Mouse (Mus musculus) forebrain, embryonic 10.5 days (tissue): ENCODE measurements around the gene Slc35f3. TPM values are rescaled to one million over a fixed set of nuclear protein-coding genes. Genes with fewer than 3 reads are reported as not detected.
A peak's percentile ranks its signal among the peaks of the same experiment; 100 is the strongest.

Source experiments
- DNase-seq: peaks from one replicate; pipeline ENCODE4 v3.0.0-alpha.2; 2017; ENCODE audit warnings: low spot score; ENCODE audit errors: extremely low spot score
- H3K27ac ChIP-seq: fragments of 300-500 bp; sonication (generic); 2 replicates; pipeline ENCODE4 v1.5.1; 2016; ENCODE audit warnings: mild to moderate bottlenecking
- H3K27me3 ChIP-seq: fragments of 300-500 bp; sonication (generic); 2 replicates; pipeline ENCODE4 v1.6.1; 2016; ENCODE audit warnings: mild to moderate bottlenecking; ENCODE audit not compliant: poor library complexity, severe bottlenecking
- H3K36me3 ChIP-seq: fragments of 300-500 bp; sonication (generic); replicated peaks from 2 replicates; pipeline ENCODE4 v1.6.1; 2016; ENCODE audit warnings: mild to moderate bottlenecking, moderate library complexity
- H3K4me1 ChIP-seq: fragments of 300-500 bp; sonication (generic); 2 replicates; pipeline ENCODE4 v1.6.1; 2016
- H3K4me3 ChIP-seq: fragments of 300-500 bp; sonication (generic); 2 replicates; pipeline ENCODE4 v1.5.1; 2016; ENCODE audit warnings: mild to moderate bottlenecking, moderate library complexity
- H3K9me3 ChIP-seq: fragments of 300-500 bp; sonication (generic); 2 replicates; pipeline ENCODE4 v1.6.1; 2016; ENCODE audit warnings: mild to moderate bottlenecking, moderate library complexity
- WGBS: fragments of 180-500 bp; shearing (Covaris S2); methylation state at CpG from one replicate; pipeline ENCODE4 v1.1.7; 2016; 5-methylcytosine and 5-hydroxymethylcytosine counted together
- polyA plus RNA-seq: library from polyadenylated mRNA; unstranded; fragments of >200 nt; fragmentation: Nextera tagmentation; extraction: Ambion mirVana; gene quantifications from 2 replicates; pipeline ENCODE4 v1.2.1, GENCODE M21; 2016

The Slc35f3 gene
- polyA plus RNA-seq, 1 experiment from 2014 or later = 0.07 TPM

DNA sequence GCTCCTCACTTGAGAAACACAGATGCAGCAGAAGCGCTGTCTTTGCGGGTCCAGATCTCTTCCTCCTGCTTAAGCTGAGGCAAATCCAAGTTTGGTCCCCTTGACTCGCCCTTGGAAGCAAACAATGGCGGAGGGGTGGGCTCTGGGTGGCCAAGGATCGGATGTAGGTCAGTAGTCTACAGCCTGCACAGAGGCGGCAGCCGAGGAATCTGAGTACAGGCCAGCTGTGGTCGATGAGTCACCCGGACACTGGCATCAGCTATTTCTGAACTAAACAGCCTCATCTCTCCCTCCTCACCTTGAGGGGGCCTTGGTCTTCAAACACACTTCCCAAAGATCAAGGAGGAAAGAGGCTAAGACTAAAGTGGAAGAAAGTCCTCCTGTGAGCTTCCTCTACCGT, 6.4 kb upstream of the Slc35f3 start:
- Histone ChIP-seq H3K27me3 (no peaks in the 10 kb centered on the region), H3K4me3 (no peak overlapping the region), H3K4me1 (no peaks in the 10 kb centered on the region), H3K36me3 (no peaks in the 10 kb centered on the region), H3K27ac (no peak overlapping the region), H3K9me3 (no peaks in the 10 kb centered on the region)
- DNase-seq = no peak
- WGBS = 88% methylated on average over 10 of the region's 10 CpGs

GRCm38 (mm10) chr8:126297284-126297845, 993 bp upstream of the Slc35f3 start:
- WGBS = 19% methylated on average over 1 of the region's 1 CpGs
- DNase-seq = peak; percentile 30
- Histone ChIP-seq H3K4me1 (peaks cover 15% of the 10 kb centered on the region), H3K9me3 (no peaks in the 10 kb centered on the region), H3K27me3 (peaks cover 41% of the 10 kb centered on the region), H3K4me3 (no peak overlapping the region), H3K27ac (no peak overlapping the region), H3K36me3 (no peaks in the 10 kb centered on the region)

DNA sequence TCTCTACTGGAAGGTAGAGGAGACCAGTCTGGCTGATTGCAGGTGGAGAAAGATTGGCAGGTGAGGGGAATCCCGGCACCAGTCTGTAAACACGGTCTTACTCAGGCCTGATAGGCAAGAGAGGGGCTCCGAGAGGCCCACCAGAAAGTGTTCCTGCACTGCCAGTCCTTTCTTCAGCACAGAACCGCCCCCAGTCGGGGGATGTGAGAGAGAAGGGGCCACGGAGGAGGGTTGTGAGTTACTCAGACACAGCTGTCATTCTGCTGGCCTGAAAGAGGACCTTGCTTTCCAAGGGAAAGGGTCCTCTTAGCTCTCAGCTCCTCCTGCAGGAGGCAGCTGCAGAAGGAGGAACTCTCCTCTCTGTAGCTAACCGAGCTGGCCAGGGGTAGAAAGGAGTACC, 975 bp downstream of the Slc35f3 start:
- DNase-seq = no peak
- no peak overlapping the region for H3K27ac ChIP-seq
- peaks cover 15% of the 10 kb centered on the region for H3K4me1 ChIP-seq
- H3K36me3 ChIP-seq = no peaks in the 10 kb centered on the region
- H3K27me3 ChIP-seq = peaks cover 41% of the 10 kb centered on the region
- 26% methylated on average over 7 of the region's 7 CpGs for WGBS
- H3K4me3 ChIP-seq = peak overlapping the region; percentile 66; the same call in 1 of the 2 replicates
- H3K9me3 ChIP-seq = no peaks in the 10 kb centered on the region

DNA sequence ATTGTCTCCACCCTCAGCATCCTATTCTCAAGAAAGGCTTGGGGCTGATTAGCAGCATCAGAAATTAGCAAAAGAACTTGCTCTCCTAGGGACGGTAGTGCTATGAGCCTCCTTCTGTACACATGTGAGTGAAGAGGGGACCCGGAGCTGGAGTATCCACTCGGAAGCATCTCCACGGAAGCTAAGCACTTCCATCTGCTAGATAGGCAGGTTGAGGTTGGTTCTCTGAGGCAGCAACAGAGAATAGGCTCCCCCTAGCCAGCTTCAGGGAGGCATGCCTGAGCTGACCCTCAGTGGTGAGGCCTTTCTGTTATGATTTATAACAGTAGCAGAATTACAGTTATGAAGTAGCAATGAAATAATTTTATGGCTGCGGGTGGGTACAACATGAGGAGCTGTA, 2.0 kb downstream of the Slc35f3 start:
- 81% methylated on average over 5 of the region's 5 CpGs for WGBS
- Histone ChIP-seq H3K27me3 (peaks cover 41% of the 10 kb centered on the region), H3K4me3 (no peak overlapping the region), H3K9me3 (no peaks in the 10 kb centered on the region), H3K36me3 (no peaks in the 10 kb centered on the region), H3K4me1 (peaks cover 15% of the 10 kb centered on the region), H3K27ac (no peak overlapping the region)
- no peak for DNase-seq

DNA sequence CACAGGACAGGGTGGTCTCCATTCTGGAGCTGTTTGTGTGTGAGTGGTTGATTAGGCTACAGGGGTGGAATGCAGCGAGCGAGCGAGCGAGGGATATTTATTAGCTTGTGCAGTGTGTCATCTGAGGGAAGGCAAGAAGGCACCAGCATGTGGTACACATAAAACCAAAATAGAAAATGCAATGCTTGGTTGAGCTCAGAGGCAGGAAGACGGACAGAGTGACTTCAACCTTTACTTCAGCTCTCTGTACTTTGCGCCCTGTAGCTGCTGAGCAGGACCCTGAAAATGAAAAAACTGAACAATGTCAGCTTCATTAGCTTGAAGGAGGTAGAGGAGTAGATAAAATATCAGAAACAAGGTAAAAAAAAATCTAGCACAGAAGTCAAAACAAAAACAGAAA, 3.2 kb downstream of the Slc35f3 start:
- H3K27me3 ChIP-seq = peaks cover 41% of the 10 kb centered on the region
- 89% methylated on average over 6 of the region's 6 CpGs for WGBS
- no peaks in the 10 kb centered on the region for H3K9me3 ChIP-seq
- H3K4me1 ChIP-seq = peaks cover 15% of the 10 kb centered on the region
- H3K36me3 ChIP-seq = no peaks in the 10 kb centered on the region
- no peak overlapping the region for H3K4me3 ChIP-seq
- H3K27ac ChIP-seq = no peak overlapping the region
- DNase-seq = no peak

GRCm38 (mm10) chr8:126307164-126307563, 8.8 kb downstream of the Slc35f3 start:
- 88% methylated on average over 9 of the region's 9 CpGs for WGBS
- Histone ChIP-seq H3K9me3 (no peaks in the 10 kb centered on the region), H3K27me3 (no peaks in the 10 kb centered on the region), H3K36me3 (no peaks in the 10 kb centered on the region), H3K4me1 (no peaks in the 10 kb centered on the region), H3K27ac (no peak overlapping the region), H3K4me3 (no peak overlapping the region)
- DNase-seq = no peak

GRCm38 (mm10) chr8:126309015-126309414, 10.7 kb downstream of the Slc35f3 start:
- 60% methylated on average over 1 of the region's 1 CpGs for WGBS
- Histone ChIP-seq H3K27ac (no peak overlapping the region), H3K9me3 (no peaks in the 10 kb centered on the region), H3K36me3 (no peaks in the 10 kb centered on the region), H3K4me1 (no peaks in the 10 kb centered on the region), H3K4me3 (no peak overlapping the region), H3K27me3 (no peaks in the 10 kb centered on the region)
- no peak for DNase-seq

- Histone ChIP-seq H3K27ac (no peak overlapping the region), H3K9me3 (peaks cover 5% of the 10 kb centered on the region; the same call in 1 of the 2 replicates), H3K4me1 (peaks cover 3% of the 10 kb centered on the region; the same call in 1 of the 2 replicates), H3K36me3 (no peaks in the 10 kb centered on the region), H3K4me3 (no peak overlapping the region), H3K27me3 (no peaks in the 10 kb centered on the region)
- no peak for DNase-seq
- WGBS = 77% methylated on average over 2 of the region's 2 CpGs
Observed at GRCm38 (mm10) chr8:126324931-126325330, 26.6 kb downstream of the Slc35f3 start.

- Histone ChIP-seq H3K36me3 (no peaks in the 10 kb centered on the region), H3K4me3 (no peak overlapping the region), H3K27me3 (no peaks in the 10 kb centered on the region), H3K27ac (no peak overlapping the region), H3K4me1 (peaks cover 3% of the 10 kb centered on the region; the same call in 1 of the 2 replicates), H3K9me3 (peaks cover 5% of the 10 kb centered on the region; the same call in 1 of the 2 replicates)
- DNase-seq = no peak
- WGBS = 81% methylated on average over 1 of the region's 1 CpGs
Observed at GRCm38 (mm10) chr8:126326136-126326535, 27.8 kb downstream of the Slc35f3 start.

- peaks cover 5% of the 10 kb centered on the region; the same call in 1 of the 2 replicates for H3K9me3 ChIP-seq
- H3K4me1 ChIP-seq = peaks cover 3% of the 10 kb centered on the region; the same call in 1 of the 2 replicates
- 83% methylated on average over 8 of the region's 8 CpGs for WGBS
- no peak overlapping the region for H3K4me3 ChIP-seq
- no peaks in the 10 kb centered on the region for H3K36me3 ChIP-seq
- H3K27me3 ChIP-seq = no peaks in the 10 kb centered on the region
- DNase-seq = no peak
- H3K27ac ChIP-seq = no peak overlapping the region
Observed at GRCm38 (mm10) chr8:126326731-126327130, 28.4 kb downstream of the Slc35f3 start.

DNA sequence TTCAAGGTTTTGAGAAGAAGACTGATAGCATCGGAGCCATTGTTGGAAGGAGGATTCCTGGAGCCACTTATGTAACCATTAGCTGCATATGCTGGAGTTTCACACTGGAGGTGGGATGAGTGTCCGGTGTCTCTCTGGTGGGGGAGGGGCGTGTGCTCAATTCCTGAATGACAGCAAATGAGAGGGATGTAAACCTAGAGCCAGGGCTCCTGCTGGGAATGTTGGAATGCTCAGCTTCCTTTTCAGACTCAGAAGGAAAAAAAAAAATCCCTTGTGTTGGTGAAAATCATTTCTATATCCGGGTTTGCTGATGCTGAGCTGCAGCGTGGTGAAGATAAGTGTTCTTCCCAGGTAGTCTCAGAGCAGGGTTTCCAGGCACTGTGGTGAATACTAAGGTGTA, 29.4 kb downstream of the Slc35f3 start:
- WGBS = 73% methylated on average over 5 of the region's 5 CpGs
- no peak for DNase-seq

GRCm38 (mm10) chr8:126338864-126339263, 40.5 kb downstream of the Slc35f3 start:
- no peaks in the 10 kb centered on the region for H3K4me1 ChIP-seq
- H3K36me3 ChIP-seq = no peaks in the 10 kb centered on the region
- no peaks in the 10 kb centered on the region for H3K9me3 ChIP-seq
- DNase-seq = no peak
- H3K27ac ChIP-seq = no peak overlapping the region
- H3K4me3 ChIP-seq = no peak overlapping the region
- 92% methylated on average over 2 of the region's 3 CpGs for WGBS
- no peaks in the 10 kb centered on the region for H3K27me3 ChIP-seq

More for the DNA sequence above, 29.4 kb downstream of the Slc35f3 start:
- Histone ChIP-seq H3K9me3 (peaks cover 5% of the 10 kb centered on the region; the same call in 1 of the 2 replicates), H3K27me3 (no peaks in the 10 kb centered on the region), H3K4me3 (no peak overlapping the region), H3K4me1 (peaks cover 3% of the 10 kb centered on the region; the same call in 1 of the 2 replicates), H3K36me3 (no peaks in the 10 kb centered on the region), H3K27ac (no peak overlapping the region)

- H3K27ac ChIP-seq = no peak overlapping the region
- no peaks in the 10 kb centered on the region for H3K27me3 ChIP-seq
- 91% methylated on average over 3 of the region's 3 CpGs for WGBS
- DNase-seq = no peak
- no peaks in the 10 kb centered on the region for H3K4me1 ChIP-seq
- H3K36me3 ChIP-seq = no peaks in the 10 kb centered on the region
- no peak overlapping the region for H3K4me3 ChIP-seq
- H3K9me3 ChIP-seq = no peaks in the 10 kb centered on the region
Observed at GRCm38 (mm10) chr8:126339357-126339756, 41.0 kb downstream of the Slc35f3 start.

GRCm38 (mm10) chr8:126341200-126341599, 42.8 kb downstream of the Slc35f3 start:
- Histone ChIP-seq H3K36me3 (no peaks in the 10 kb centered on the region), H3K9me3 (no peaks in the 10 kb centered on the region), H3K27me3 (no peaks in the 10 kb centered on the region), H3K4me3 (no peak overlapping the region), H3K27ac (no peak overlapping the region), H3K4me1 (no peaks in the 10 kb centered on the region)
- DNase-seq = no peak
- 73% methylated on average over 1 of the region's 1 CpGs for WGBS
